Comparison of ENCODE assay signal across 33 mouse cellular contexts in genomic region chr5:143985381-143985780, GRCm38 (mm10). TPM values are rescaled to one million over a fixed set of nuclear protein-coding genes. Genes with fewer than 3 reads are reported as not detected.
DNase-seq lines count a peak whose midpoint lies in the region; ATAC-seq lines count a peak whose summit lies in the region.
"Had no signal": no experiment of that assay in that cellular context is flagged by ENCODE, and none has a peak within 500 bp of the region (broad histone marks: within the 10 kb centered on the region; RNA-seq: fewer than 3 reads in every experiment).

No protein-coding gene starts in this region.

- H3K36me3 ChIP-seq in midbrain, embryonic 14.5 days (ENCODE audit: control insufficient read depth, insufficient read depth, low read length), result peaks cover 69% of the 10 kb centered on the region
- H3K36me3 ChIP-seq in midbrain, embryonic 15.5 days (replicated peaks), result peaks cover 55% of the 10 kb centered on the region

- H3K4me2 ChIP-seq in midbrain, embryonic 14.5 days (ENCODE audit: low read length), result no peak overlapping the region
- H3K4me2 ChIP-seq in midbrain, embryonic 15.5 days, result no peak overlapping the region
- H3K4me2 ChIP-seq: embryonic facial prominence, embryonic 12.5 days; hindbrain, embryonic 12.5 days; liver, embryonic 13.5 days; neural tube, embryonic 13.5 days had no signal

- H3K27me3 ChIP-seq in midbrain, embryonic 14.5 days (ENCODE audit: control insufficient read depth, insufficient read depth, low read length), result no peaks in the 10 kb centered on the region
- H3K27me3 ChIP-seq in midbrain, embryonic 15.5 days (replicated peaks), result no peaks in the 10 kb centered on the region
- H3K27me3 ChIP-seq: embryonic facial prominence, embryonic 12.5 days; hindbrain, embryonic 12.5 days; liver, embryonic 13.5 days; neural tube, embryonic 13.5 days had no signal

- no peak for ATAC-seq in midbrain, embryonic 14.5 days (ENCODE audit: low FRiP score, low TSS enrichment)
- ATAC-seq in midbrain, embryonic 15.5 days (replicated peaks), result no peak
- ATAC-seq: forebrain, embryonic 14.5 days had no signal

- 87% methylated on average over 7 of the region's 7 CpGs for WGBS in midbrain, embryonic 14.5 days
- WGBS in midbrain, embryonic 15.5 days, result 85% methylated on average over 7 of the region's 7 CpGs

- no peak overlapping the region for H3K4me3 ChIP-seq in midbrain, embryonic 14.5 days (replicated peaks; ENCODE audit: low read depth, low read length)
- H3K4me3 ChIP-seq in midbrain, embryonic 15.5 days, result no peak overlapping the region
- H3K4me3 ChIP-seq: embryonic facial prominence, embryonic 12.5 days; heart, embryonic 10.5 days; hindbrain, embryonic 12.5 days; layer of hippocampus, adult 2 months; left cerebral cortex, adult 2 months; liver, embryonic 13.5 days; neural tube, embryonic 13.5 days had no signal

- peak; percentile 20 to 31 for DNase-seq in cerebellum, postnatal 14 days
- DNase-seq in cerebellum, postnatal 36 days, result no peak
- peak; percentile 1 for DNase-seq in midbrain, embryonic 14.5 days
- peak; percentile 80 for DNase-seq in adrenal gland, postnatal 10 days
- DNase-seq in ovary, postnatal 36 days (ENCODE audit: low spot score), result peak; percentile 75
- DNase-seq in urinary bladder, postnatal 10 days (ENCODE audit: low spot score), result no peak
- DNase-seq: cerebellum, adult 18-20 months; embryo, embryonic 11 days; gastrocnemius, postnatal 14 days; heart, postnatal 36 days; kidney, adult 2 months; kidney, postnatal 36 days; liver, embryonic 13.5 days; lung, adult 18-20 months; lung, postnatal 14 days; right cerebral cortex, adult 18-20 months; spleen, adult 18-20 months; thymus, adult 2 months; thymus, postnatal 36 days had no signal

- H3K9me3 ChIP-seq in midbrain, embryonic 14.5 days (ENCODE audit: control insufficient read depth, low read length), result no peaks in the 10 kb centered on the region
- no peaks in the 10 kb centered on the region for H3K9me3 ChIP-seq in midbrain, embryonic 15.5 days
- H3K9me3 ChIP-seq: embryonic facial prominence, embryonic 12.5 days; G1E; heart, embryonic 10.5 days; hindbrain, embryonic 12.5 days; liver, embryonic 13.5 days; neural tube, embryonic 13.5 days had no signal

- no peak overlapping the region for H3K27ac ChIP-seq in midbrain, embryonic 14.5 days (replicated peaks; ENCODE audit: low read depth, low read length)
- no peak overlapping the region for H3K27ac ChIP-seq in midbrain, embryonic 15.5 days
- H3K27ac ChIP-seq: embryonic facial prominence, embryonic 12.5 days; heart, embryonic 10.5 days; hindbrain, embryonic 12.5 days; layer of hippocampus, adult 2 months; left cerebral cortex, adult 2 months; liver, embryonic 13.5 days; neural tube, embryonic 13.5 days had no signal

- H3K4me1 ChIP-seq in midbrain, embryonic 14.5 days (ENCODE audit: control insufficient read depth, insufficient read depth, low read length), result peaks cover 3% of the 10 kb centered on the region; the same call in 1 of the 2 replicates
- no peaks in the 10 kb centered on the region for H3K4me1 ChIP-seq in midbrain, embryonic 15.5 days
- H3K4me1 ChIP-seq: embryonic facial prominence, embryonic 12.5 days had no signal

- H3K9ac ChIP-seq in midbrain, embryonic 14.5 days (replicated peaks; ENCODE audit: low read length), result no peak overlapping the region
- no peak overlapping the region for H3K9ac ChIP-seq in midbrain, embryonic 15.5 days
- H3K9ac ChIP-seq: embryonic facial prominence, embryonic 12.5 days; hindbrain, embryonic 12.5 days; liver, embryonic 13.5 days; neural tube, embryonic 13.5 days had no signal

RNA-seq across cellular contexts. Expression of gene Ccz1, which starts 29.3 kb away (rescaled TPM):
- polyA plus RNA-seq in midbrain, embryonic 14.5 days (2014; fragmentation: Nextera tagmentation; extraction: Ambion mirVana), result 82.9 and 97.9 TPM in 2 replicates
- polyA plus RNA-seq in midbrain, embryonic 15.5 days (2015; fragmentation: Nextera tagmentation; extraction: Ambion mirVana), result 75.2 and 77.7 TPM in 2 replicates
- total RNA-seq in adrenal gland, postnatal 10 days (2021), result 10 to 100 TPM; 56.7 to 56.9 TPM

RNA-seq across cellular contexts. Expression of gene Ocm, which starts 41.1 kb away (rescaled TPM):
- polyA plus RNA-seq in midbrain, embryonic 14.5 days (2014; fragmentation: Nextera tagmentation; extraction: Ambion mirVana), result not detected in 2 replicates
- polyA plus RNA-seq in midbrain, embryonic 15.5 days (2015; fragmentation: Nextera tagmentation; extraction: Ambion mirVana), result not detected in 2 replicates
- total RNA-seq in adrenal gland, postnatal 10 days (2021), result not detected
- total RNA-seq: G1E; gastrocnemius, postnatal 14 days; granulocyte monocyte progenitor cell, adult 5-6 weeks; heart, postnatal 36 days; layer of hippocampus, adult 2 months; layer of hippocampus, postnatal 14 days had no signal
- polyA plus RNA-seq: embryonic facial prominence, embryonic 12.5 days; forebrain, embryonic 14.5 days; G1E; hindbrain, embryonic 12.5 days; kidney, adult 2 months; limb, embryonic 14.5 days; liver, embryonic 13.5 days; neural tube, embryonic 13.5 days; thymus, adult 2 months had no signal

RNA-seq across cellular contexts. Expression of gene Rsph10b, which starts 52.5 kb away (rescaled TPM):
- 3.4 and 3.9 TPM in 2 replicates for polyA plus RNA-seq in midbrain, embryonic 14.5 days (2014; fragmentation: Nextera tagmentation; extraction: Ambion mirVana)
- 4.0 and 5.3 TPM in 2 replicates for polyA plus RNA-seq in midbrain, embryonic 15.5 days (2015; fragmentation: Nextera tagmentation; extraction: Ambion mirVana)
- total RNA-seq in adrenal gland, postnatal 10 days (2021), result 1 to 10 TPM in 1 of 2 experiments, under 1 TPM in 1; 0.78 to 1.2 TPM
- total RNA-seq: granulocyte monocyte progenitor cell, adult 5-6 weeks had no signal
- polyA plus RNA-seq: G1E had no signal

RNA-seq across cellular contexts. Expression of gene Gm42421, which starts 57.4 kb away (rescaled TPM):
- polyA plus RNA-seq in midbrain, embryonic 14.5 days (2014; fragmentation: Nextera tagmentation; extraction: Ambion mirVana), result 1.5 and 1.9 TPM in 2 replicates
- 1.8 and 3.7 TPM in 2 replicates for polyA plus RNA-seq in midbrain, embryonic 15.5 days (2015; fragmentation: Nextera tagmentation; extraction: Ambion mirVana)
- total RNA-seq in adrenal gland, postnatal 10 days (2021), result not detected
- total RNA-seq: gastrocnemius, postnatal 14 days; granulocyte monocyte progenitor cell, adult 5-6 weeks; heart, postnatal 36 days had no signal
- polyA plus RNA-seq: G1E; heart, embryonic 16.5 days; kidney, adult 2 months; kidney, embryonic 16.5 days; liver, embryonic 13.5 days had no signal

Comparison
In these comparisons a context has a peak if more than half of its experiments do, and no peak if none do; other contexts are left out.
1. DNase-seq: peak in cerebellum, postnatal 14 days (2 of 2), midbrain, embryonic 14.5 days (single experiment), adrenal gland, postnatal 10 days (single experiment) and ovary, postnatal 36 days (single experiment); none in cerebellum, postnatal 36 days (0 of 2) and urinary bladder, postnatal 10 days (single experiment).